Mouse (Mus musculus) liver, embryonic 15.5 days (tissue): Measurements from ENCODE around the gene Eipr1. TPM values are rescaled to one million over a fixed set of nuclear protein-coding genes. Genes with fewer than 3 reads are reported as not detected.

Experiments used
- ATAC-seq: fragments of 200-750 bp; cut with Nextera tagmentation; 2 replicates; pipeline ENCODE4 v1.8.0; 2017; ENCODE audit warnings: moderate number of reproducible peaks, mild to moderate bottlenecking, moderate library complexity; ENCODE audit not compliant: insufficient read depth
- H3K27ac ChIP-seq: fragments of 300-500 bp; sonication (generic); replicated peaks from 2 replicates; pipeline ENCODE4 v1.5.1; 2015; ENCODE audit warnings: mild to moderate bottlenecking, inconsistent platforms
- H3K27me3 ChIP-seq: fragments of 300-500 bp; sonication (generic); 2 replicates; pipeline ENCODE4 v1.6.1; 2015; ENCODE audit warnings: mild to moderate bottlenecking, inconsistent platforms
- H3K36me3 ChIP-seq: fragments of 300-500 bp; sonication (generic); replicated peaks from 2 replicates; pipeline ENCODE4 v1.6.1; 2015; ENCODE audit warnings: moderate library complexity, mild to moderate bottlenecking, inconsistent platforms
- H3K4me1 ChIP-seq: fragments of 300-500 bp; sonication (generic); replicated peaks from 2 replicates; pipeline ENCODE4 v1.6.1; 2015; ENCODE audit warnings: inconsistent platforms
- H3K4me2 ChIP-seq: fragments of 300-500 bp; sonication (generic); 2 replicates; pipeline ENCODE4 v1.6.1; 2015; ENCODE audit warnings: moderate library complexity, mild to moderate bottlenecking, inconsistent platforms
- H3K4me3 ChIP-seq: fragments of 300-500 bp; sonication (generic); replicated peaks from 2 replicates; pipeline ENCODE4 v1.5.1; 2015; ENCODE audit warnings: mild to moderate bottlenecking, inconsistent platforms
- H3K9ac ChIP-seq: fragments of 300-500 bp; sonication (generic); 2 replicates; pipeline ENCODE4 v1.6.1; 2015; ENCODE audit warnings: moderate library complexity, mild to moderate bottlenecking, inconsistent platforms
- H3K9me3 ChIP-seq: fragments of 300-500 bp; sonication (generic); replicated peaks from 2 replicates; pipeline ENCODE4 v1.6.1; 2016; ENCODE audit warnings: inconsistent platforms
- WGBS: fragments of 180-500 bp; shearing (Covaris S2); methylation state at CpG from one replicate; pipeline ENCODE4 v1.1.7; 2015; ENCODE audit warnings: mixed read lengths; ENCODE audit not compliant: insufficient replicate concordance; 5-methylcytosine and 5-hydroxymethylcytosine counted together
- polyA plus RNA-seq: library from polyadenylated mRNA; unstranded; fragments of >200 nt; fragmentation: Nextera tagmentation; extraction: Ambion mirVana; gene quantifications from 2 replicates; pipeline ENCODE4 v1.2.1, GENCODE M21; 2015

Gene Eipr1
- polyA plus RNA-seq, 1 experiment from 2014 or later: 27.1 TPM

GRCm38 (mm10) chr12:28800423-28800822 is 48.8 kb downstream of the Eipr1 start:
- no peak overlapping the region for H3K4me3 ChIP-seq
- no peaks in the 10 kb centered on the region for H3K27me3 ChIP-seq
- H3K4me2 ChIP-seq: no peak overlapping the region
- H3K9ac ChIP-seq: no peak overlapping the region
- peaks cover 34% of the 10 kb centered on the region for H3K4me1 ChIP-seq
- WGBS: 42% methylated on average over 4 of the region's 4 CpGs
- ATAC-seq: no peak
- H3K27ac ChIP-seq: no peak overlapping the region
- H3K9me3 ChIP-seq: no peaks in the 10 kb centered on the region
- no peaks in the 10 kb centered on the region for H3K36me3 ChIP-seq

GRCm38 (mm10) chr12:28800891-28801290 is 49.3 kb downstream of the Eipr1 start:
- H3K4me1 ChIP-seq: peaks cover 38% of the 10 kb centered on the region
- no peak overlapping the region for H3K9ac ChIP-seq
- H3K4me3 ChIP-seq: no peak overlapping the region
- WGBS: 68% methylated on average over 3 of the region's 3 CpGs
- H3K36me3 ChIP-seq: no peaks in the 10 kb centered on the region
- no peak for ATAC-seq
- H3K4me2 ChIP-seq: no peak overlapping the region
- 0 out of 2 replicates have a peak overlapping the region, but pooled peaks have one; percentile 8 for H3K27ac ChIP-seq
- H3K9me3 ChIP-seq: no peaks in the 10 kb centered on the region
- no peaks in the 10 kb centered on the region for H3K27me3 ChIP-seq

- WGBS: 89% methylated on average over 6 of the region's 6 CpGs
- no peak overlapping the region for H3K9ac ChIP-seq
- no peaks in the 10 kb centered on the region for H3K27me3 ChIP-seq
- no peaks in the 10 kb centered on the region for H3K36me3 ChIP-seq
- H3K4me1 ChIP-seq: peaks cover 45% of the 10 kb centered on the region
- no peak for ATAC-seq
- no peak overlapping the region for H3K4me3 ChIP-seq
- H3K27ac ChIP-seq: no peak overlapping the region
- no peak overlapping the region for H3K4me2 ChIP-seq
- no peaks in the 10 kb centered on the region for H3K9me3 ChIP-seq
These were observed 50.1 kb downstream of the Eipr1 start for GRCm38 (mm10) chr12:28801731-28802130.

GRCm38 (mm10) chr12:28803043-28803442 is 51.4 kb downstream of the Eipr1 start:
- no peak overlapping the region for H3K9ac ChIP-seq
- no peaks in the 10 kb centered on the region for H3K27me3 ChIP-seq
- no peaks in the 10 kb centered on the region for H3K36me3 ChIP-seq
- peak; percentile 25 for ATAC-seq
- peak overlapping the region; percentile 77 for H3K27ac ChIP-seq
- H3K4me1 ChIP-seq: peaks cover 56% of the 10 kb centered on the region
- peak overlapping the region; percentile 27; the same call in 1 of the 2 replicates for H3K4me2 ChIP-seq
- no peaks in the 10 kb centered on the region for H3K9me3 ChIP-seq
- H3K4me3 ChIP-seq: no peak overlapping the region

- H3K27me3 ChIP-seq: no peaks in the 10 kb centered on the region
- H3K36me3 ChIP-seq: no peaks in the 10 kb centered on the region
- peak overlapping the region; percentile 93 for H3K27ac ChIP-seq
- peak; percentile 98 for ATAC-seq
- 29% methylated on average over 3 of the region's 3 CpGs for WGBS
- H3K4me3 ChIP-seq: 0 out of 2 replicates have a peak overlapping the region, but pooled peaks have one; percentile 13
- peaks cover 65% of the 10 kb centered on the region for H3K4me1 ChIP-seq
- 0 out of 2 replicates have a peak overlapping the region, but pooled peaks have one; percentile 37 for H3K9ac ChIP-seq
- no peaks in the 10 kb centered on the region for H3K9me3 ChIP-seq
- H3K4me2 ChIP-seq: peak overlapping the region; percentile 60
These were observed 53.2 kb downstream of the Eipr1 start for GRCm38 (mm10) chr12:28804558-28805481.

- no peaks in the 10 kb centered on the region for H3K27me3 ChIP-seq
- H3K27ac ChIP-seq: peak overlapping the region; percentile 82
- no peak overlapping the region for H3K4me3 ChIP-seq
- no peak for ATAC-seq
- H3K4me2 ChIP-seq: no peak overlapping the region
- H3K9ac ChIP-seq: peak overlapping the region; percentile 7; the same call in 1 of the 2 replicates
- no peaks in the 10 kb centered on the region for H3K36me3 ChIP-seq
- H3K9me3 ChIP-seq: no peaks in the 10 kb centered on the region
- WGBS: 78% methylated on average over 4 of the region's 4 CpGs
- peaks cover 59% of the 10 kb centered on the region for H3K4me1 ChIP-seq
These were observed 57.3 kb downstream of the Eipr1 start for GRCm38 (mm10) chr12:28808786-28809375.

GRCm38 (mm10) chr12:28809756-28810337 is 58.2 kb downstream of the Eipr1 start:
- Histone ChIP-seq H3K36me3 (no peaks in the 10 kb centered on the region), H3K4me2 (peak overlapping the region; percentile 50), H3K4me1 (peaks cover 50% of the 10 kb centered on the region), H3K9ac (peak overlapping the region; percentile 6; the same call in 1 of the 2 replicates), H3K9me3 (no peaks in the 10 kb centered on the region), H3K27me3 (no peaks in the 10 kb centered on the region), H3K27ac (peak overlapping the region; percentile 82), H3K4me3 (peak overlapping the region; percentile 16; the same call in 1 of the 2 replicates)
- WGBS: 47% methylated on average over 4 of the region's 4 CpGs
- ATAC-seq: peak; percentile 38

GRCm38 (mm10) chr12:28816681-28817426 is 65.3 kb downstream of the Eipr1 start:
- WGBS: 62% methylated on average over 9 of the region's 9 CpGs

GRCm38 (mm10) chr12:28817427-28817752 is 65.8 kb downstream of the Eipr1 start:
- no peaks in the 10 kb centered on the region for H3K36me3 ChIP-seq
- WGBS: 66% methylated on average over 5 of the region's 5 CpGs
- no peak for ATAC-seq
- H3K4me3 ChIP-seq: no peak overlapping the region
- H3K4me1 ChIP-seq: 0 out of 2 replicates have a peak, but pooled peaks cover 3% of the 10 kb centered on the region
- no peak overlapping the region for H3K4me2 ChIP-seq
- H3K27ac ChIP-seq: no peak overlapping the region
- no peaks in the 10 kb centered on the region for H3K27me3 ChIP-seq
- no peaks in the 10 kb centered on the region for H3K9me3 ChIP-seq
- H3K9ac ChIP-seq: no peak overlapping the region

More at GRCm38 (mm10) chr12:28816681-28817426, 65.3 kb downstream of the Eipr1 start:
- H3K27ac ChIP-seq: no peak overlapping the region
- no peaks in the 10 kb centered on the region for H3K36me3 ChIP-seq
- no peak overlapping the region for H3K4me2 ChIP-seq
- H3K9me3 ChIP-seq: no peaks in the 10 kb centered on the region
- H3K4me3 ChIP-seq: no peak overlapping the region
- H3K9ac ChIP-seq: no peak overlapping the region
- H3K4me1 ChIP-seq: 0 out of 2 replicates have a peak, but pooled peaks cover 3% of the 10 kb centered on the region
- ATAC-seq: no peak
- no peaks in the 10 kb centered on the region for H3K27me3 ChIP-seq

GRCm38 (mm10) chr12:28817891-28818290 is 66.3 kb downstream of the Eipr1 start:
- H3K27ac ChIP-seq: no peak overlapping the region

More at GRCm38 (mm10) chr12:28817891-28818290, 66.3 kb downstream of the Eipr1 start:
- Histone ChIP-seq H3K36me3 (no peaks in the 10 kb centered on the region), H3K27me3 (no peaks in the 10 kb centered on the region), H3K4me3 (no peak overlapping the region), H3K4me1 (0 out of 2 replicates have a peak, but pooled peaks cover 3% of the 10 kb centered on the region), H3K9ac (no peak overlapping the region), H3K9me3 (no peaks in the 10 kb centered on the region), H3K4me2 (no peak overlapping the region)
- ATAC-seq: no peak
- WGBS: 31% methylated on average over 3 of the region's 3 CpGs
